Mouse (Mus musculus) T-helper 17 cell (primary cell): ENCODE data around the gene Pomgnt2.

Experiments
- in situ Hi-C, 2 experiments: fragments of 300-600 bp; cut with MboI, MseI; formaldehyde crosslinking; loops; 1 replicate in 1 of 2; 2 replicates in 1 of 2; pipeline ENCODE4 v1.15.1; 2025; ENCODE audit warnings: high pct_unique_total_duplicates in 2 of 2

Pomgnt2 gene

DNA sequence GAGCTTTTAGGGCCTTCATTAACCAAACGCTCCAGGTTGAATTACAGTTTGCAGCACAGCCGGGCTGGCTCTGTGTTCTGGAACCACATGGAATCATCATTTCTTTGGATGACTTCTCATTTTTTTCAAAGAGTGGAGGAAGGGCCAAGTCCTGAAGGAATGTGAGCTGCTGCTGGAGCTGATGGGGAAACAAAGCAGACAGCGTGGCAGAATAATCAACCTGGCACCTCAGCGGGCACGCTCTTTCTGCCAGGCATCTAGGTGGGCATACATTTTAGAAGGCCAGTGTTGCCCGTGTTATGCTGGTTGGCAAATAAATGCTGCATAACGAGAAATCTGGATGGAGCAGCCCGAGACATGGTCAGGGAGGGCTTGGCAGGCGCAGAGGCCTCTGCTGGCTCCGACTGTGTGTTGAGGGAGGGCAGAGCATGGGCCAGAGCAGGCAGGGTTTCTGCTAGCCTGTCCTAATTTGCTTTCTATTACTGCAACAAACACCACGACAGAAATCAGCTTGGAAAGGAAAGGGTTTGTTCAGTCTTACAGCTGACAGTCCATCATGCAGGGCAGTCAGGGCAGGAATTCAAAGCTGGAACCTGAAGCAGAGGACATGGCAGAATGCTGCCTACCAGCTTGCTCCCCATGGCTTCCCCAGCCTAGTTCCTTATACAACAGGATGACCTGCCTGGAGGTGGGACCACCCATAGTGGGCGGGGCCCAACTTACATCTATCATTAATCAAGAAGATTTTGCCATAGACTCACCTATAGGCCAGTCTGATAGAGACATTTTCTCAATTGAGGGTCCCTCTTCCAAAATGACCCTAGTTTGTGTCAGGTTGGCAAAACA is 22.5 kb downstream of the Pomgnt2 start:
- in situ Hi-C loops = loop anchor here (5.0 to 10.0 kb wide), 2 partner anchors 142 to 810 kb away; no protein-coding TSS in a partner anchor

DNA sequence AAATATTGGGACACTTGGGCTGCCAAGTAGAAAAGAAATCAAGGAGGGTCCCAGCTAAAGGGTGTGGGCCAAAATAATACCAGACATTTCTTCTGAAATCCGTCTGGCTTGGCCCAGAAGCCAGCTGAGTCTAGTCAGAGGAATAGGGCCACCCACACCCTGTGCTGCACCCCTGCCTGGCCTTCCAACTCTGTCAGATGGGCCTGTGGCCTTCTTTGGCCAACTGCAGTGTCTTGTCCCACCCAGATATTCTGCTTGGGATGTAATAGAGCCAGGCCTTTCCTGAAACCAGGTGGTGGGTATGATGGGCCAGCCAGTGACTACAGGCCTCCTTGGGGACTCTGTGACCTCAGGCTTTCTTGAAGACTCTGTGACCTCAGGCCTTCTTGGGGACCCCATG is 23.7 kb downstream of the Pomgnt2 start:
- in situ Hi-C loops = loop anchor here (5.0 to 10.0 kb wide), 2 partner anchors 141 to 808 kb away; no protein-coding TSS in a partner anchor

DNA sequence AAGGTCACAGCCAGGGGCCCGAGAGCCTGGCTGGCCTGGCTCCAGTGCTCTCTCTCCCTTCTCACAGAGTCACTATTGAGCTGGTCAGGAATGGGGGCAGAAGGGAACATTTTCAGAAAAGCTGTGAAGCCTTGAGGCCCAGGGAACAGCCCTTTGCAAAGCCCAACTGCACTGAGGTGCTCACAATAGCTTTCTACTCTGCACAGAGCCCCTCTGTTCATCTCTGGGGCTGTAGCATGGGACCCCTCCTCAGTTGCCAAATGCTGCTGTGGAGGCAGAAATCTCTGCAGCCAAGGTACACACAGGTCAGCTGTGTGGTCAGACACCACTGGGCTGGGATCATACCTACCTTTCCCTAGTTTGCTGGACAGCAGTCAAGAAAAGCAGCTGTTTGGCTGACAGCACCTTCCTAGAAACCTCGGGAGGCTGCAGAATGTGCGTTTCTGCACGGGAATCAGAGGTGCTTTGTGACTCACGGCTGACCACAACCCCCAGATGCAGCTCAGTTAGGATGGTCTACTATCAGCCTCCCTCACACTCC is 27.0 kb downstream of the Pomgnt2 start:
- in situ Hi-C loops = loop anchor here (5.0 to 10.0 kb wide), 2 partner anchors 138 to 805 kb away; no protein-coding TSS in a partner anchor

DNA sequence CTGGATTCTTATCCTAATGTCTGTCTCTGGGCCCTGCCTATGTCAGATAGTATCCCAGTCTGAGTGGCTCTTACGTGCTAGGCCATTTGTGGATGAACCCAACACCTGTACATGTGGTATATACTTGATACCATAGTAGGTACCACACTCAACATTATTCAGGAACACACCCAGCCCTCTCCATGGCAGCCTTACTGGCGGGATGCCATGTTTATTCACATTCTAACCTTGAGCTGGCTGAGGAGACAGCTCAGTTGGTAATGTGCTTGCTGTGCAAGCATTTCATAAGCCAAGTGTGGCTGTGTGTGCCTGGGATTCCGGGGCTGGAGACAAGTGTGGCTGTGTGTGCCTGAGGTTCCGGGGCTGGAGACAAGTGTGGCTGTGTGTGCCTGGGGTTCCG is 28.7 kb downstream of the Pomgnt2 start:
- in situ Hi-C loops = no loop called here

DNA sequence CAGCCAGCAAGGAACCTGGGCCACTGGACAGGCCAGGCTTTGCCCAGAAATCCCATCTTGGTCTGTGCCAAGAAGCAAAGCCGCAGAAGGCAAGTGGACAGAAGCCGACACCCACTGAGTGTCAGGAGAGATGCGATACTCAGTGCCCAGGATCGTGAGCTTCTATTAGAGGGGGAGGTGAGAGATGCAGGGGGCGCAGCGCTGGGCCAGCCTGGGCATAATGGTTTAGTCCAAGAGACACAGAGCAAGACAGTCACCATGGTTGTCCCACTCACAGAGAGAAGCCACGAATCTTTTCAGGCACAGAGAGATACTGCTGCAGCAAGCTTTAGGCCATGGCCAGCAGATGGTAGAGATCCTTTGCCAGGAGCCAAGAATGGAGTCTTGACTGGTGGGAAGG is 32.0 kb downstream of the Pomgnt2 start:
- in situ Hi-C loops = no loop called here

DNA sequence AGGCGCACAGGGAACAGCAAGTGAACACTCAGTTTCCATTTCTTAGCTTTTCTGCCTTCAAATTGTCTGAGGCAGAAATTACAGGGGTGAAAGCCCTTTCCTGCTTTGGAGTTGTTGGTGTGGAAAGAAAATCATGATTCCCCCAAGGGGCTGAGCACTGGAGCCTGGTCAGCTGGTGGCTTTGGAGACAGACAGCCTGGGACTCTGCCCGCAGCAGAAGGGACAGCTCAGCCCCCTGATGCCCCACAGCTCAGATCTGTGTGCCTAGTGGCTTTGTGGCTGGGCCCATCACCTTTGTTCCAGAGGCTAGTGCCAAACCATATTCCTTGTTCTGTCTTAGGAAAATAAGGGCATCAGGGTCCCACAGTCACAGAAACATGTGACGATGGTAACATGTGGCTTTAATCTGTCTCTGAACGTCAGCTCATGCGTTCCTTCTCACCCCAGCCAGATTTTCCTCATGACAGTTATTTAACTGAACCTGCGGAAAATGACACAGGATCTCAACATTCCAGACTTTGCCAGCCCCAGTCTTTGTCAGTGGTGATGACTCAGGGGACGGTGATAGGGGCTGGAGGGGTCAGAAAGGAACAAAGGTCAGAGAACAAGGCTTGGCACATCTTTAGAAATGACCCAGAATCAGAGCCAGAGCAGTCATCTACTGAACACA is 36.8 kb downstream of the Pomgnt2 start:
- in situ Hi-C loops = no loop called here

DNA sequence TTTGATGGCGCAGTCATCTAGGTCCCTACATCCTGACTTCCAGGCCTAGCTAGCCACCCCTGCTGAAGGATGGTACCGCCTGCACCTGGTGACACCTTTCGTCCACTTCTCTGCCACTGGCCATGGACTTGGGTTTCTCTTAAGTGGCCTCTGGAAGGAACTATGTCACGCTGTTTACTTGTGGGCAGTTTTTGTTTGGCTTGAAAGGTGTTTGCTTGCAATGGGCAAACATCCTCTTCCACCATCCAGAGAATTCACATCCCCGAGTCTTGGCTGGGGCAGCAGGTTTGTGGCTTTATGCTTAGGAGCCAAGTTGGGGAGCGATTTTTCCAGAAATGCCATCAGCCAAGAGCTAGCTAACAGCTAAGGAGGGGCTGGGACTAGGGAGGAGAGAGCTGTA is 44.3 kb downstream of the Pomgnt2 start:
- in situ Hi-C loops = no loop called here

DNA sequence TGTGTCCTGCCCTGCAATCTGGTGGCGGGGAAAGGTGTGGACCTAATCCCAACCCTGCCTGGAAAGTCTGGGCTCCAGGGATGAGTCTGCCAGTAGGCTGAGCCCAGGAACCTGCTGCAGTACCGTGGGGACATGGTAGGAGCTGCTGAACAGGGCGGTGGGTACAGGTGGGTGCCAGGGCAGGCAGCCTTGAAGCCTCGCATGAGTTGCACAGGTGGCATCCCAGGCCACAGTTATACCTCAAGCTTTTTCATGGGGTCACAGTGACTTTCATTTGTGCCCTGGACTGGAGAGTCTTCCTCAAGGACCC is 45.8 kb downstream of the Pomgnt2 start:
- in situ Hi-C loops = no loop called here

DNA sequence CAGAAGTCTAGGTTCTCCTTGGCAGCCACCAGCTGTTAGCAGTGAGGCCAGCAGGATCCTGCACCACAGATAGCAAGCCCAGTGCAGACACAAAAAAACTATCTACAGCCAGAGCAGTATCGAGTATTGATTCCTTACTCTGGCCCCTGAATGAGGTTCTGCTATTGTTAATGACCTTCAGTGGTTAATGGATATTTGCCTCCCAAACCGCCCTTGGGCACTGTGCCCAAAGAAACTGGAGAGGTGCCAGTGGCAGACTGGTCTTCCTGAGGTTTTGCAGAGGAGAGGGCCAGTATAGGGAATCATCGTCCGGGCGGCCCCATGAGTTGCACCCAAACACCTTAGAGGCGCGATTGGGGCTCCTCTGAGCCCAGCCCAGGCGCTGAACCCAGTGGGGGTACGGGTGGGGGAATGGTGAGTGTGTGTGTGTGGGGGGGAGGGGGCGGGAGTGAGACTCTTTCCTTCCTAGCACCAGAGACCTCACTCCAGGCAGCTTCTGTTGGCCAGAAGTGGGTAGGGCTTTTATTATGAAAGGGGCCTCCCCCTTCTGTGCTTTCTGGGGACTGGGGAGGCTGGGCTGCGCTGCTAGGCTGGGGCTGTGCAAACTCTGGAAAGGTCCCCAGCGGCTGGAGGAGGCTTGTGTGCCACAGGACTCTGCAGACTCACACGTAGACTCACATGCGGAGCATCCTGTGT is 46.3 kb downstream of the Pomgnt2 start, which contains the start of gene Fam198a:
Gene Fam198a, plus strand, starts transcription at position 571 of the 696 bp plus-strand sequence.
- in situ Hi-C loops = no loop called here

DNA sequence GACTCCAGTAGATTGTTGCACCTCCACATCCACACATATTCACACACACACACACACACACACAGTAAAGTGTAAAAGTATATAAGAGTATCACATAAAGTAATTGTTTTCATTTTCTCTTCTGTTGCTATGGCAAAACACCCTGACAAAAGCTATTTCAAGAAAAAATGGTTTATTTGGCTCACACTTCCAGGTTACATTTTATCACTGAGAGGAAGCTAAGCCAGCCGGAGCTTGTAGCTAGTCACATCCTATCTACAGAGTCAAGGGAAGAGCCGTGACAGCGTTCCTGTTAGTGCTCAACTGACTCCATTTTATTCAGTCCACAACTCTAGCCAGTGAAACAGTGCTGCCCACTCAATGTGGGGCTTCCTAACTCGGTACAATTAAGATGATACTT is 48.5 kb downstream of the Pomgnt2 start:
- in situ Hi-C loops = no loop called here

DNA sequence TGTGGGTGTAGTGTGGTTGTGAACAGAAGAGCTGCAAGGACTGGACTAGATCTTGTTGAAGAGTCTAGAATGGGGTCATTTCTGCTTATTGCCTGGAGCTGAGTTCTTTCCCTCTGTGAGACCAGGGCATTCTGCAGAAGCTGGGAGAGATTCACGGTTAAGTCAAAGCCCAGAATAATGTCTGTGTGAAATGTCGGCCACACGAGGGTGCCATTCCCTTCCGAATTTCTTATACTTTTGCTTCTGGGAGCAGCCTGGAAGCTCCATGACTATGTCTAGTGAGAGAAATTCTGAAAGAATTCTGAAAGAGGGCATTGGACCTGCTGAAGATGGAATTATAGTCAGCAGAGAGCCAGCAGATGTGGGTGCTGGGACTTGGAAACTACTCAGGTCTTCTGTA is 49.1 kb downstream of the Pomgnt2 start:
- in situ Hi-C loops = no loop called here

DNA sequence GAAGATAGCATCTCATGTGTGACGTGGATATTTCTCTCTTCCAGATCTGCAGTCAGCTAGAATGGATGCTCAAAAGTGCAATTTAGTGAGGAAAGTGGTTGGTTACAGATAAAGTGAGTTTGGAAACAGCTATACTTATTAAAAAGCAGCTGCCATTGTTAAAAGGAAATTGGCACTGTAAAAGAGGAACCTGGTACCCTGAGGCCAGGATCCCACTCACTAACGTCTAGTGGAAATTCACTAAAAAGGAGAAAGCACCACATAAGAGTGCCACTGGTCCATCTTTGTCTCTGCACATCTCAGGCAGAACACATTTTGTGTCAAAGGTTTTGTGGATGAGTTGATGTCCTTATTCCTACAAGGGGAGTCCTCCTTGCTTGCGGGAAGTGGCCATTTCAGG is 53.3 kb downstream of the Pomgnt2 start:
- in situ Hi-C loops = no loop called here

DNA sequence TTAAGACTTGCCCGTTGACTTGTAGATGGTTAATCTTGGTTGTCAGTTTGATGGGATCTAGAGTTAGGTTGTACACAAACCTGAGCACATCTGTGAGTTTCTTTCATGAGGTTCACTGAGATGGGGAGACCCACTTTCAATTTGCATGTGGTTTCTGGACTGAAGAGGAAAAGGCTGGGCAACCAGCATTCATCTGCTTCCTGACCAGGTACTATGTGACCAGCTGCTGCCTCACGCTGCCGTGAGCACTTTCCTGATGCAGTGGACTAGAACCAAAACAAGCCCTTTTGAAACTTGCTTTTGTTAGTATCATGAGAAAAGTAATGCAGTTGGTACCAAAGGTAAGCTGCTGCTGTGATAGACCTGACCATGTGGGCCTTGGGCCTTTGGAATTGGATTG is 53.9 kb downstream of the Pomgnt2 start:
- in situ Hi-C loops = no loop called here

DNA sequence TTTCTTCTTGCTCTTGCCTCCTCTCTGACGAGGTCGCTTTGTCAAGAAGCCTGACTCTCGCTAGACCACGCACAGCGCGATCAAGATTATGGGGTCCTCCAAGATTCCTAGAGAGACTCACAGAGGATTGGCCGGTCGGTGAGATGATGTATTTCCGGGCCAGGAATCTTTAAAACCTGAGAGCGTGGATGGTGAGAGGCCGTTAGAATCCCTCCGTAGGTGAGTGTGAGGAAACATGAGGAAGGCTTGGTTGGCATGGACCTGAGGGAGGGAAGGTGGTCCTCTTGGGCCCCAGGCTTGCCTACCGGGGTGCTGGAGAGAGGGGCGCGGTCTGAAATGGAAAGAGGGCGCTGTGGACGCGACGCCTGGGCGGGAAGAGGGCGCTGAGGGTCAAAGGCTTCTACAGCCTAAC is 59.0 kb downstream of the Pomgnt2 start:
- in situ Hi-C loops = no loop called here

DNA sequence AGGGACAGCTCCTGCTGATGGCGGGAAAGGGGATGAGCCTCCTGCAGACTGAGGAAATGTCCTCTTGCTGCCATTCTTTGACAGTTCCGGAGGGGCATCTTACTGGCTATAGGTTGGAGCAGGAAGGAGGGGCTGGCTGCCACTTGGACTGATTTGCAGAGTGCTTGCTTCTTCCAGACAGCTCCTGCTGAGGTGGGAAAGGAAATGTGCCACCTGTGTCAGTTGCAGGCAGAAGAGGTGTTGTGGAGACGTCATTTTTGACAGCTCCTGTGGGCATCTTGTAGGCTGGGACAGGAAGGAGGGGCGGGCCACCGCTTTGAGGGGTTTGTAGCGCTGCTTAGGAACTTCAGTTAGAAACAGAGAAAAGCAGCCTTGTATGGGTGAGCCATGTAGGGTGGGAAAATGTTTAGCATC is 59.5 kb downstream of the Pomgnt2 start:
- in situ Hi-C loops = no loop called here

DNA sequence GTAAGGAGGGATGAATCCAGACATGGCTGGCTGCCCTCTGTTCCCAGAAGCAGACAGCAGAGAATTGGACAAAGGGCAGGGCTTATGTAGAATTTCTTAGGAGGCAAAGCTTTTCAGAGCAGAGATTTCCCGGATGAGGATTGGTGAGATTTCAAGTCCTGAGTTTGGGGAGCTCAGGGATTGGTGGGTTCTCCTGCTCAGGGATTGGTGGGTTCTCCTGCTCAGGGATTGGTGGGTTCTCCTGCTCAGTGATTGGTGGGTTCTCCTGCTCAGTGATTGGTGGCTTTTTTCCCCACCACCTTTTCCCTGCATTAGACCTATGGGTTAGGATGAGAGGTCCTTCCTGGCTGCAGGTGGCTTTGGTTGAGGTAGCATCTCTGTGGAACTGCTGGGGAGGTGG is 60.0 kb downstream of the Pomgnt2 start:
- in situ Hi-C loops = no loop called here

DNA sequence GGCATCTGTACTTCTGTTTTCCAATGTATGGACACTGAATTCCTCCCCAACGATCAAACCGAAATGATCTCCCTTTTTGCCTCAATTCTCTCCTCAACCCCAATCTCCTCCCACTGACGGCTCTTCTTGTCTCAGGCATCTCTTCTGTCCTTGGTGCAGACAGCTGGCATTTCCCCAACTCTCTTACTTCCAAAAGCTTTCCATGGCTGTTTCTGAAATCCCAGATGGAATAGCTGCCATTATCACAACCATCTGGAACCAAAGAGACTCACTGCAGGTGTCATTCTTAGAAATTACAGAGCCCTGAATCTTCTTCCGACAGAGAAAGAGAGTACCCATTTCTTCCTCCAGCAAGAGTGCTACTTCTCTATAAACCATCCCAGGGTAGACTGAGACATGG is 62.1 kb downstream of the Pomgnt2 start:
- in situ Hi-C loops = no loop called here
